Mouse (Mus musculus) spleen, postnatal 10 days (tissue): ENCODE results near the gene Tk2.

ENCODE experiments used
- DNase-seq, 2 experiments: peaks; one replicate each; pipeline ENCODE4 v3.0.0; 2021 to 2022; ENCODE audit warnings: low spot score in 2 of 2

Tk2 gene

GRCm38 (mm10) chr8:104219806-104220205, 28.6 kb downstream of the Tk2 start:
- peak; percentile 51 to 82 for DNase-seq

- peak; percentile 46 to 79 for DNase-seq
Observed at GRCm38 (mm10) chr8:104219079-104219478, 29.3 kb downstream of the Tk2 start.

GRCm38 (mm10) chr8:104217601-104218000, 30.8 kb downstream of the Tk2 start:
- DNase-seq = no peak

GRCm38 (mm10) chr8:104205292-104205691, 43.1 kb downstream of the Tk2 start:
- DNase-seq = no peak

DNA sequence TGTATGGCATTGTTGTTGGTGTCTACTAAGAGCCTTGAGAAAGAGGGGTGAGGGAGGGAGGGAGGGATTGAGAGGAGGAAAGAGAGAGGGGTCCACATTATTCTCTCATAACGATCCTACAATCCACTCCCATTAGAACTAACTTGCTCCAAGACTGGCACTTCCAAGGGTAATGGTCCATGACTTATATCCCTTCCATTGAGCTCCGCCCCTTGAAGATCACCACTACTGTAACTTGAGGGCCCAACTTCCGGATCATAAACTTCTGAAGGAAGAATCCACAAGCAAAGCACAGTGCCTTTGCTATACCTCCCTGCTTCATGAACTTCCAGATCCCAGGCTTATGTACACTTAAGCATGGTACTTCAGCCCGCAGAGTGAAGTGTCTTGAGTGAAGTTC, 46.0 kb downstream of the Tk2 start:
- no peak for DNase-seq

DNA sequence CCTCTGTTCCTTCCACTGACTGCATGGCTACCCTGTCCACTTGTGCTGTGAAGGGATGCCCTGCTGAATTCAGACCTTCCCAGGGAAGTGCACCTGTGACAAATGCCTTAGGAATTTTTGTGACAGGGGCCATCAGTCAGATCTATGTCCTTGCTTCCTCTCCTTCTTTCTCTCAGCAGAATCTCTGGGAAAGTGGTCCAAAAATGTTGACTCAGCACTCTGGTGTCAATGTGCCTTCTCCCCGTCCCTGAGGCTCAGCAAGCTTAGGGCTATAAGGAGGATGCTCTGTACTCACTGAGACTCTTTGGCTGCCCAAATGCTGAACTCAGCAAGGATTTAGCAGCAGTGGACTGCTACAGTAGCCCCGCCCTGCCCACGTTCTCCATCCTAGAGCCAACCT, 46.7 kb downstream of the Tk2 start:
- DNase-seq = no peak

DNA sequence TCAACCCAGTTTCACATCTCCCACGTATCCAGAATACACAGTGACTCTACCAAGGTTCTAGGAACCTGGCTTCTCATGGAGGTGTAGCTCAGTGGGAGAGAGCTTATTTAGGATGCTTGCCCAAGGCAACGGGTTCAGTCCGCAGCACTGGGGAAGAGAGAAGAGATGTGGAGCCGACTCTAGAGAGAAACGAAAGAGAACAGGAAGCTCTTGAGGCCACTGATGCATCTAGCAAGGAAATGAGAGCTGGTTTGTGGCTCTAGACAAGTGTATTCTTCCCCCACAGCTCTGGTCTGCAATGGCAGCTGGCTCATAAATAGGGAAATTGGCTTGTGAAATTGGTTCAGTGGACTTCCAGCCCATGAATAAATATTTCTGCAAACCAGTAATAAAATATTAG, 48.6 kb downstream of the Tk2 start:
- DNase-seq = no peak

DNA sequence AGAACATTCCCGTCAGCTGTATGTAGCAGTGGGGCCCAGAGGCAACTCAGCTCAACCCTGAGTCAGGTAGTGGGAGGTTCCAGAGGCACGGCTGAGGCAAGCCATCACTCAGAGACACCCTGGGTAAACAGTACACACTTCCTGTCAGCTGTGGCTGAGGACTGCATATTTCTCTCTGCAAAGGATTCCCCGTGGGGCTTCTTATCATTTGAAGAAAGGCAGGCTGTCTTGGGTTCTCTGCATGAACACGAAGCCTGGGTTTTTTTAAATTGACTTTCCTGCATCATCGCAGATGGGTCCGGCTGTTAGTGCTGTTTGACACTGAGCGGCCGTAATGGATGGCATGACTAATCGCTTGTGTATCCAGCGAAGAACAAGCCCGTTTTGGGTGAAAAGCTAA, 56.9 kb downstream of the Tk2 start:
- DNase-seq = peak in 1 of 2 experiments; percentile 30

DNA sequence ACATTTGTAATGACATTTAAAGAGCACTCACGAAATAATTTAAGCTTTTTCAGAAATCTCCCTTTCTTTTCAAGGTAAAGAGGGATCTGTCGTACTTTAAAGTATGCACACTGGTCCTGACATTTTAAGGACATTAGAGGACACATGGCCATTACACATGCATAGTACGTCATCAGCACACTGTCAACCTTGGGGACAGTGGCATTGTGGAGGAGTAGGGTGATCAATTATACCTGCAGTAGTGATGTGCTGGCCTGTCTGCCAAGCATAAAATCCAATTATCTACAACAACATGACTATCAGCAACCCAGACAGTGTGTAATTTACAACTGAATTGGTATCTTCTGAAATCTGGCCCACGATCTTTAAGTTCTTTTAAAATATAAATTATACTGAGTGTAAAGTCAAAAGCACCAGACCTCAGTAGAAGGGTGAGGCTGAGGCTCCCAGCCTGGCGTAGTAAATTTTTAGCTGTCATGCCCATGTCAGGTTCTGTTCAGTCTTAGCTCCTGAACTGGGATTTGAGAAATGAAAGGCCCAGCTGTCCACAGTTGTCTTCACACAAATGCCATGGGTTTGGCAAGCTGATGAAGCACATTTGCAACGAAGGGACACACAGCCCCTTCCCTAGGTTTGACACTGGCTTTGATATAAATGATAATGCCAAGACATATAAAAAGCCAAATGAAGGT, 57.4 kb downstream of the Tk2 start:
- DNase-seq = no peak

GRCm38 (mm10) chr8:104188459-104188858, 59.9 kb downstream of the Tk2 start:
- no peak for DNase-seq

DNA sequence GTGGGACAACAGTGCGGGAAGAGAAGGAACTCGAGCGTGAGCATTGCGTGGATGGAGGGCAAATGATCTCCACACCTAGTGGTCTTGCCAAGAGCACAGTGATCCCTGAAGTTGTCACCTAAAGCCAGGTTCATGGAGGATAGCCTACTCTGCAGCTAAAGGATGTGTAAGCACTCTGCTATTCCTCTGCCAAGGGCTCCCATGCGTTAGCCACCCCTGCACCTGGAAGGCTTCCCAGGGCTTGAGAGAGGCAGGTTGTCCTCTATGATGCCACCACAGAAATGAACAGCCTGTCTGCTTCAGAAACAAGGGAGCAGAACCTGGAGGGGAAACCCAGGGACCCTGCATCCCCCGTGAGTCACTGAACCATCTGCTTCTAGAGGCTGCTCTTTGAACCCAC, 60.7 kb downstream of the Tk2 start:
- DNase-seq = no peak

- DNase-seq = no peak
Observed at GRCm38 (mm10) chr8:104186827-104187226, 61.5 kb downstream of the Tk2 start.

DNA sequence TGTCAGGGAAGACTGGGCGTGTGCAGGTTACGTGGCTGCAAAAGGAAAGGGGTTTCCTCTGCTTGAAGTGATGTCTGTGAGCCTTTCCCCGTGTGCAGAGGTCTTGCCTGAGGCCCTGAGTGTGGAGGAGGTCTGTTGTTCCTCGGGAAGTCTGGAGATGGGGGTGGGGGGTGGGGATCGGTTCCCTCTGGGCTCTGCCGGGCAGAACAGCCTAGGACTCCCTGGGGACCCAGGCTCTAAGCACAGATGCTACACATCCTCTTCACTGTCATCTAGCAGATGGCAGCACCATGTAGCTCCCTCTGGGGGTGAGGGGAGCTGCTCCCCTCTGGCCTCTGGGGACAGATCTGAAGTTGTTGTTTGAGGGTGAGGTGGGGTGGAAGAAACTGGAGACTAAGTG, 63.5 kb downstream of the Tk2 start:
- DNase-seq = peak in 1 of 2 experiments; percentile 45

GRCm38 (mm10) chr8:104177054-104177453, 71.3 kb downstream of the Tk2 start:
- DNase-seq = no peak
